Mouse (Mus musculus): ENCODE measurements around the gene Phf21a. TPM values are rescaled to one million over a fixed set of nuclear protein-coding genes. Genes with fewer than 3 reads are reported as not detected.

Gene Phf21a
- total RNA-seq (2023), result 100 to 1,000 TPM; 118 to 135 TPM

GRCm38 (mm10) chr2:92092817-92093216 lies at the start of gene Phf21a:
Gene Phf21a (plus strand): TSS chr2:92093117.

GRCm38 (mm10) chr2:92374514-92374913 lies 281.6 kb downstream of the Phf21a start, which contains the start of the genes Pex16 and Large2:
Gene Pex16 (plus strand): TSS chr2:92374676.
Gene Large2 (minus strand): TSS chr2:92374869.

GRCm38 (mm10) chr2:92381901-92382588 lies 289.1 kb downstream of the Phf21a start, which contains the start of gene 1700029I15Rik:
Gene 1700029I15Rik (plus strand): TSS chr2:92382538.

GRCm38 (mm10) chr2:92401091-92401561 lies 308.2 kb downstream of the Phf21a start, which contains the start of gene Mapk8ip1:
Gene Mapk8ip1 (minus strand): TSS chr2:92401263.

Other genes with a start within 250 kb of the Phf21a start
- not detected for gene Chrm4, start 165.9 kb upstream of the Phf21a start, total RNA-seq (2023)
- 1 to 10 TPM; 1.4 to 2.1 TPM for gene Mdk, start 160.8 kb upstream of the Phf21a start, total RNA-seq (2023)
- not detected for gene Gm9821, start 147.4 kb upstream of the Phf21a start, total RNA-seq (2023)
- gene Dgkz, start 117.3 kb upstream of the Phf21a start, total RNA-seq (2023), result 100 to 1,000 TPM; 190 to 215 TPM
- gene Creb3l1, start 68.6 kb upstream of the Phf21a start, total RNA-seq (2023), result 1 to 10 TPM; 3.0 to 3.1 TPM